Mouse (Mus musculus): ENCODE results near the gene Tas2r134.

Tas2r134 gene

GRCm38 (mm10) chr2:51652086-51652485, 24.8 kb downstream of the Tas2r134 start:
- DNase-seq (ENCODE audit: low spot score in 2 of 2) = no peak

GRCm38 (mm10) chr2:51657684-51658083, 30.4 kb downstream of the Tas2r134 start:
- DNase-seq (ENCODE audit: low spot score in 2 of 2) = no peak

GRCm38 (mm10) chr2:51658288-51658687, 31.0 kb downstream of the Tas2r134 start:
- DNase-seq (ENCODE audit: low spot score in 2 of 2) = no peak

- no peak for DNase-seq (ENCODE audit: low spot score in 2 of 2)
Measured at GRCm38 (mm10) chr2:51674321-51674720, 47.0 kb downstream of the Tas2r134 start.
